Mouse (Mus musculus) hindbrain, embryonic 13.5 days (tissue): Measurements from ENCODE around the gene Zfp385b. TPM values are rescaled to one million over a fixed set of nuclear protein-coding genes. Genes with fewer than 3 reads are reported as not detected.

Experiments used
- ATAC-seq: fragments of 200-750 bp; cut with Nextera tagmentation; 2 replicates; pipeline ENCODE4 v1.8.0; 2017; ENCODE audit warnings: moderate TSS enrichment; ENCODE audit not compliant: low FRiP score
- H3K27ac ChIP-seq: fragments of 300-500 bp; sonication (generic); 2 replicates; pipeline ENCODE4 v1.5.1; 2015; ENCODE audit warnings: inconsistent platforms, mild to moderate bottlenecking, moderate library complexity
- H3K27me3 ChIP-seq: fragments of 300-500 bp; sonication (generic); 2 replicates; pipeline ENCODE4 v1.6.1; 2015; ENCODE audit warnings: mild to moderate bottlenecking, inconsistent platforms
- H3K36me3 ChIP-seq: fragments of 300-500 bp; sonication (generic); 2 replicates; pipeline ENCODE4 v1.6.1; 2015; ENCODE audit warnings: mild to moderate bottlenecking, inconsistent platforms
- H3K4me1 ChIP-seq: fragments of 300-500 bp; sonication (generic); replicated peaks from 2 replicates; pipeline ENCODE4 v1.6.1; 2015; ENCODE audit warnings: inconsistent platforms
- H3K4me2 ChIP-seq: fragments of 300-500 bp; sonication (generic); 2 replicates; pipeline ENCODE4 v1.6.1; 2015; ENCODE audit warnings: inconsistent platforms, mild to moderate bottlenecking, moderate library complexity
- H3K4me3 ChIP-seq: fragments of 300-500 bp; sonication (generic); 2 replicates; pipeline ENCODE4 v1.5.1; 2015; ENCODE audit warnings: mild to moderate bottlenecking, inconsistent platforms
- H3K9ac ChIP-seq: fragments of 300-500 bp; sonication (generic); 2 replicates; pipeline ENCODE4 v1.6.1; 2015; ENCODE audit warnings: mild to moderate bottlenecking, inconsistent platforms
- H3K9me3 ChIP-seq: fragments of 300-500 bp; sonication (generic); 2 replicates; pipeline ENCODE4 v1.6.1; 2016; ENCODE audit warnings: inconsistent platforms
- whole genome bisulfite sequencing: fragments of 180-500 bp; shearing (Covaris S2); methylation state at CpG from one replicate; pipeline ENCODE4 v1.1.7; 2015; 5-methylcytosine and 5-hydroxymethylcytosine counted together
- polyA plus RNA-seq: library from polyadenylated mRNA; unstranded; fragments of >200 nt; fragmentation: Nextera tagmentation; extraction: Ambion mirVana; gene quantifications from 2 replicates; pipeline ENCODE4 v1.2.1, GENCODE M21; 2015

Zfp385b gene
- polyA plus RNA-seq, 1 experiment from 2014 or later, result 8.1 TPM

DNA sequence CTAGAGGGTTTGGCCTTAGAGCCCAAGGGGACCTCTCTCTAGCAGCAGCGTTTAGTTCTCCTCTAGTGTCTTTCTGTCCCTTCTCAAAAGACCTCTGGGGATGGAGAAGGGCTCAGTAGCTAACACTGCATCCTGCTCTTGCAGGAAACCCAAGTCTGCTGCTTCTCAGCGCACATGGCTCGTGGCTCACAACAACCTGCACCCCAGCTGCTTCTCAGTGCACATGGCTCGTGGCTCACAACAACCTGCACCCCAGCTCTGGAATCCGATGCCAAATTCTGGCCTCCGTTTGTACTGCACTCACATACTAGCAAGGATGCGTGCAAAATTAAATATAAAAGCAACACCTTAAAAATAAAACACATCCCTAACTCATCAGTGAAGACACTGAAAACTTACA lies 92.6 kb downstream of the Zfp385b start:
- Histone ChIP-seq H3K4me2 (no peak overlapping the region), H3K4me1 (no peaks in the 10 kb centered on the region), H3K9ac (no peak overlapping the region), H3K27ac (no peak overlapping the region), H3K36me3 (no peaks in the 10 kb centered on the region), H3K27me3 (no peaks in the 10 kb centered on the region), H3K4me3 (no peak overlapping the region), H3K9me3 (no peaks in the 10 kb centered on the region)
- ATAC-seq, result no peak
- 86% methylated on average over 7 of the region's 7 CpGs for WGBS

DNA sequence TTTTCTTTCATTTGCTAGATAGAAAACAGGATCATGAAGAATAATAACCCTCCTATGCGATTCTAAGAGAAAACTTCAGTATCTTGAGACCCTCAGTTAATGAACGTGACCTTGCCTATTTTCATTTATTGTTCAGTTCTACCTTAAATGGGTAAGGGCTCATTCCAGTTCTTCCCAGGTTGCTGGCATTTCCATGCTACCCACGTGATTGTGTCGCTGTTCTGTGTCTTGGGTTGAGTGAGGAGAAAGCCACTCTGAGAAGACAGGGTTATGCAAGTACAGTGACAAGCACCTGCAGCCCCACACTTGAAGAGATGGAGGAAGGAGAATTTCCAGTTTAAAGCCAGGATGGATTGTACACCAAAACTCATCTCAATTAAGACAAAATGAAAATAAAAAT lies 98.6 kb downstream of the Zfp385b start:
- Histone ChIP-seq H3K4me1 (no peaks in the 10 kb centered on the region), H3K9me3 (no peaks in the 10 kb centered on the region), H3K9ac (no peak overlapping the region), H3K4me2 (no peak overlapping the region), H3K4me3 (no peak overlapping the region), H3K27ac (no peak overlapping the region), H3K27me3 (no peaks in the 10 kb centered on the region), H3K36me3 (no peaks in the 10 kb centered on the region)
- ATAC-seq, result no peak
- WGBS, result 90% methylated on average over 4 of the region's 4 CpGs

DNA sequence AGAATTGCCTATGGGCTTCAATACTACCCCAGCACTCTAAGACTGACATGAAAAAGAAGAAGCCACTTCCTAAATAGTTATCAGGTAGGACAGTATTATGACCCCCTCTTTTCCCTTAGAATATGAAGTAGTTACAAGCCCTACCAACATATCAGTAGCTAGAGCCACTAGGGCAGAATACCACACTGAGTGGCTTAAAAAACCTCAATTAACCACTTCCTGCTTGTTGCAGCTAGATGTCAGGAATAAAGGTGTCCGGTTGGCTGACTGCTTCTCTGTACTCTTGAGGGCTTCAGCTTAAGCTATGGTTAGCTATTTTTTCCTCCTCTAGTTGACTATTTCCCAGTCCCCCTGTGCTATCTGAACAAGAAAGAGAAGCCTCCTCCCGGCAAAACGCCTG lies 103.1 kb downstream of the Zfp385b start:
- Histone ChIP-seq H3K36me3 (no peaks in the 10 kb centered on the region), H3K4me3 (no peak overlapping the region), H3K9me3 (no peaks in the 10 kb centered on the region), H3K4me2 (no peak overlapping the region), H3K27ac (no peak overlapping the region), H3K4me1 (no peaks in the 10 kb centered on the region), H3K27me3 (no peaks in the 10 kb centered on the region), H3K9ac (no peak overlapping the region)
- no peak for ATAC-seq
- WGBS, result 96% methylated on average over 3 of the region's 3 CpGs

DNA sequence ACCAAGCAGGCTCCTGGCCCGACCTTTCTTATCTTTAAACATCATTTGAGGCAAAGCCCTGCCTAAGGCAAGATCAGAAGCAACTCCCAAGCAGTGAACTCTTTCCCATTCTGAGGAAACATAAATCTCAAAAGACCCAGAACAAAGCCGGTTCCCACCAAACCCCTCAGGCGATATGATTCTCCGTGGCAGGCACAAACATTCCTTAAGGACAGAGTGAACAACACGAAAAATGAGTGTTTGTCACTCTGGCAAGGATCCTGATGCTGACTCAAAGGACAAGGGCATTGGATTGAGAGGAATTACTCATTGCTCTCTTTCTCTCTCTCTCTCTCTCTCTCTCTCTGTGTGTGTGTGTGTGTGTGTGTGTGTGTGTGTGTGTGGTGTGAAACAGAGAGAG lies 105.6 kb downstream of the Zfp385b start:
- H3K9me3 ChIP-seq, result no peaks in the 10 kb centered on the region
- H3K36me3 ChIP-seq, result no peaks in the 10 kb centered on the region
- H3K9ac ChIP-seq, result no peak overlapping the region
- no peaks in the 10 kb centered on the region for H3K4me1 ChIP-seq
- no peaks in the 10 kb centered on the region for H3K27me3 ChIP-seq
- H3K4me2 ChIP-seq, result no peak overlapping the region
- H3K27ac ChIP-seq, result no peak overlapping the region
- no peak overlapping the region for H3K4me3 ChIP-seq
- no peak for ATAC-seq
- 69% methylated on average over 5 of the region's 5 CpGs for WGBS

DNA sequence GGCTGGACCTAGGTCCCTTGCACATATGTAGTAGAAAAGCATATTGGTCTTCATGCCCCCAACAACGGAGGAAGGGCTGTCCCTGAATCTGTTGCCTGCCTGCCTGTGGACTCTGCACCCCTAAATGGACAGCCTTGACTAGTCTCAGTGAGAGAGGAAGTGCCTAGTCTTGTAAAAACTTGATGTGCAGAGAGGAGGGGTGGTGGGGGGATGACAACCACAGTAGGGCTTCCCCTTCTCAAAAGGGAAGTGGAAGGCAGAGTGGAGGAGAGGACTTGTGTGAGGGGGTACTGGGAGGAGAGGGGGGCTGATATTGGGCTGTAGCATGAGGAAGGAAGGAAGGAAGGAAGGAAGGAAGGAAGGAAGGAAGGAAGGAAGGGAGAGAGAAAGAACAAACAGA lies 107.7 kb downstream of the Zfp385b start:
- H3K36me3 ChIP-seq, result no peaks in the 10 kb centered on the region
- H3K27me3 ChIP-seq, result no peaks in the 10 kb centered on the region
- WGBS, result 88% methylated on average over 1 of the region's 1 CpGs
- ATAC-seq, result no peak
- H3K9ac ChIP-seq, result no peak overlapping the region
- no peaks in the 10 kb centered on the region for H3K9me3 ChIP-seq
- no peak overlapping the region for H3K27ac ChIP-seq
- H3K4me3 ChIP-seq, result no peak overlapping the region
- peaks cover 3% of the 10 kb centered on the region; the same call in 1 of the 2 replicates for H3K4me1 ChIP-seq
- no peak overlapping the region for H3K4me2 ChIP-seq

DNA sequence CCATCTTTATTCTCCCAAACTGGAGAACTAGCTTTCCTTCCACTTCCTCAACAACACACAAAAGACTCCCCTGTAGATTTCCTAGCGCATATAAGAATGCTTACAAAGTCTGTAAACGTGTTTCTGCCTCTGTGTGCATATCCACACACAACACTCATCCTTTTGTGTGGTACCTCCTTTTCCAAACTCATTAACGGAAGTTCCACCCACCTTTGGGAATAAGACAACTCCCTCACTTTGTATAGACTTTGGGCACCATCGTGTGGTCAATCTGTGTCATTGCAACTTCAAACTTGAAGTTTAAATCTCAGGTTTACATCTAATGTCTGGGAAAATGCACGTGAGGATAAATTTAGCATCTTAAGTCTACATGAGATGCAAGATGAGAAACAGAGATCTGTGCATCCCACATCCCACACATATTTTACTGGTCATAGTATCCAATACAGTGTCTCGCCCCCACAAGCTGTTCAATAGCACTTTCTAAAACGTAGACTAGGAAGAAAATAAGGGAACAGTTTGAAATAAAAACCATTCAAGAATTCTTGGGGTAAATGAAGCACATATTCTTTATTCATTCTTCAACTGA lies 110.1 kb downstream of the Zfp385b start:
- ATAC-seq, result peak; percentile 72; the same call in 1 of the 2 replicates
- H3K9ac ChIP-seq, result no peak overlapping the region
- no peak overlapping the region for H3K27ac ChIP-seq
- WGBS, result 29% methylated on average over 7 of the region's 7 CpGs
- H3K9me3 ChIP-seq, result no peaks in the 10 kb centered on the region
- H3K4me1 ChIP-seq, result peaks cover 6% of the 10 kb centered on the region
- peak overlapping the region; percentile 22 for H3K4me2 ChIP-seq
- no peaks in the 10 kb centered on the region for H3K36me3 ChIP-seq
- no peaks in the 10 kb centered on the region for H3K27me3 ChIP-seq
- no peak overlapping the region for H3K4me3 ChIP-seq

DNA sequence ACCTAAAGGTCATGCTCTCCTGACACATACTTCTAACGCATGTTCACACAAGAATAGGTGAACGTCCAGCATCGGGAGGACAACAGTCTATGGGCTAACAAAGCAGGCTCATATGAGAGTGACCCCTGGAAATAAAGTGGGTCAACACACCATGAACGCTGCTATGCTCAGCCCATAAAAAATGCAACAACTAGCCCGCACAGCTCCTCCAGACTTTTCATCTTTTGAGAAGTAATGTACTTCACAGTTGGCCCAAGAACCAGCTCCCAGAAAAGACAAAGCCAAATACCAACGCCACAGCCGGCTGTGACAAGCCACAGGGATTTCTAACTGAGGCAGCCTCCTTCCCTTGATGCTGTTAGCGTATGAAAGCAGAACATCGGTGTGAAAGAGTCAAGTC lies 112.3 kb downstream of the Zfp385b start:
- Histone ChIP-seq H3K4me1 (peaks cover 9% of the 10 kb centered on the region), H3K9me3 (no peaks in the 10 kb centered on the region), H3K27ac (no peak overlapping the region), H3K9ac (no peak overlapping the region), H3K27me3 (no peaks in the 10 kb centered on the region), H3K4me3 (no peak overlapping the region), H3K36me3 (no peaks in the 10 kb centered on the region), H3K4me2 (no peak overlapping the region)
- 23% methylated on average over 9 of the region's 9 CpGs for WGBS
- ATAC-seq, result no peak

DNA sequence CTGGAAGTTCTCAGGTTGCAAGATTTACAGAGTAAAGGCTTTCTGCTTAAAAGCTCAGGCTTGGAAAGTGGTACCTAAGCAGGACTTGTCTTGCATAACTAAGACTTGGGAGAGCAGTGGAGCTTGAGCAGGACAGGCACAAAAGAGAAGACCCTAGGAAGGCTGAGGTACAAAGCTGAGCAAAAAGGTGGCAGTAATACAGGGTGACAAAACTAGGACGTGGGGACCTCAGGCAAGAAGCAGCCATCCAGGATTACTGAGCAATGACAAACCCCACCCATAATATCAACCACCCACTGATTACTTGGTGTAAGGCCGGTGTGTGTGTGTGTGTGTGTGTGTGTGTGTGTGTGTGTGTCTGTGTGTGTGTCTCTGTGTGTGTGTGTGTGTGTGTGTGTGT lies 114.0 kb downstream of the Zfp385b start:
- Histone ChIP-seq H3K27me3 (no peaks in the 10 kb centered on the region), H3K9ac (no peak overlapping the region), H3K36me3 (no peaks in the 10 kb centered on the region), H3K4me1 (peaks cover 19% of the 10 kb centered on the region), H3K4me2 (no peak overlapping the region), H3K4me3 (no peak overlapping the region), H3K27ac (no peak overlapping the region), H3K9me3 (no peaks in the 10 kb centered on the region)
- ATAC-seq, result no peak
- 76% methylated on average over 2 of the region's 2 CpGs for WGBS

DNA sequence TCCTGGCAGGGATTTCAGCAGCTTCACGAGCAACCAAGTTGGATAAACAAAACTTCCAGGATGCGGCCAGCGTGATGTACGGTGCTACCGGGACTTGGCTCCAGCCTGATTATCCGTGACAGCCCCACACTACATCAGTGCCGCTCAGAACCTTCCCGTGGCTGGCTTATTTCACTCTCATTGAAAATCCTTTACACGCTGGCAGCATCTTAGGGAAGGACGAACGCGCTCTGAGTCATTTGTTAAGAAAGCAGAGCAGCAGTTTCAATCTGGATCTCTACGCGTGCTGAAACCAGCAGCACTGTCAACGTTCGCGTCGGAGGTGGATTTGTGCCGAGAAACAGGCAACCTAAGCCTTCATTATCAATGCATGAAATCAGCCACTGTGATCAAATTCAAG lies 116.4 kb downstream of the Zfp385b start:
- Histone ChIP-seq H3K27me3 (no peaks in the 10 kb centered on the region), H3K9me3 (no peaks in the 10 kb centered on the region), H3K4me2 (peak overlapping the region; percentile 52), H3K4me1 (peaks cover 19% of the 10 kb centered on the region), H3K4me3 (peak overlapping the region; percentile 34), H3K27ac (peak overlapping the region; percentile 79), H3K36me3 (no peaks in the 10 kb centered on the region), H3K9ac (peak overlapping the region; percentile 64)
- peak; percentile 47; the same call in 1 of the 2 replicates for ATAC-seq
- 34% methylated on average over 19 of the region's 19 CpGs for WGBS

DNA sequence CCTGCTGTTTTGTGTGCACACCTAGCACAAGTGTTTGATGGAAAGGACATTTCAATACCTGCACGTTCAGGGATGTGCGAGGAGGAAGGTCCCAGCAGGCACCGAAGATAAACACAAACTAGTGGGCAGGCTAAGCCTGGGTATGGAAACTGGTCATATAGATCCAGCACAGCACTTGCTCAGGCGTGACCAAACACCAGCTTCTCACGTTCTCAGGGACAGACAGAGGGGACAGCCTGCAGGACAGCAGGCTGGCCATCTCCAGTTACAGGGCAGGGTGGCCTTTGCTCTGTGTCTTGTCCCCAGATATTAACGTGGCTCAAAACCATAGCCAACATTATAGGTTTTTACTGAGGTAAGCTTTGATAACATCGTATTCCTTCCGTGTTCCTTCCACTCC lies 128.3 kb downstream of the Zfp385b start:
- no peaks in the 10 kb centered on the region for H3K27me3 ChIP-seq
- 73% methylated on average over 8 of the region's 8 CpGs for WGBS
- no peaks in the 10 kb centered on the region for H3K9me3 ChIP-seq
- H3K27ac ChIP-seq, result no peak overlapping the region
- no peaks in the 10 kb centered on the region for H3K36me3 ChIP-seq
- no peaks in the 10 kb centered on the region for H3K4me1 ChIP-seq
- H3K4me2 ChIP-seq, result no peak overlapping the region
- no peak for ATAC-seq
- no peak overlapping the region for H3K4me3 ChIP-seq
- H3K9ac ChIP-seq, result no peak overlapping the region

DNA sequence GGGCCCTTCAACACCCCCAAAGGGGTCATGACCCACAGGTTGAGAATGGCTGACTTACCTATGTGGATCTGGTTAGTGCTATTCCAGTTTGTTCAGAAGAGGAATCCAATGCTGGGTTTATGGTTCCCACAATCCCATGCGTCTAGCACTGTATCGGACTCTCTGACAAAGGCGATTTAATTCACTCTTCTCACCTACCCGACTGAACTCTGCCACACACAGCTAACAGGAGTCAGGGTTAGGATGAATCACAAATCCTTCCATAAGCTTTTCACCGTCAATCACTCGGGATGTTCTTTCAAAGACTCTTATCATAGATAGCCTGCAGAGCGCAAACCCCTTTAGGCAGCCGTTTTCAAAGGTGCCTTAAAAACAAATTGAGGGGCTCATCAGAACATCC lies 129.1 kb downstream of the Zfp385b start:
- Histone ChIP-seq H3K9ac (no peak overlapping the region), H3K36me3 (no peaks in the 10 kb centered on the region), H3K9me3 (no peaks in the 10 kb centered on the region), H3K27me3 (no peaks in the 10 kb centered on the region), H3K4me3 (no peak overlapping the region), H3K4me1 (no peaks in the 10 kb centered on the region), H3K27ac (no peak overlapping the region), H3K4me2 (no peak overlapping the region)
- no peak for ATAC-seq
- WGBS, result 82% methylated on average over 8 of the region's 8 CpGs

DNA sequence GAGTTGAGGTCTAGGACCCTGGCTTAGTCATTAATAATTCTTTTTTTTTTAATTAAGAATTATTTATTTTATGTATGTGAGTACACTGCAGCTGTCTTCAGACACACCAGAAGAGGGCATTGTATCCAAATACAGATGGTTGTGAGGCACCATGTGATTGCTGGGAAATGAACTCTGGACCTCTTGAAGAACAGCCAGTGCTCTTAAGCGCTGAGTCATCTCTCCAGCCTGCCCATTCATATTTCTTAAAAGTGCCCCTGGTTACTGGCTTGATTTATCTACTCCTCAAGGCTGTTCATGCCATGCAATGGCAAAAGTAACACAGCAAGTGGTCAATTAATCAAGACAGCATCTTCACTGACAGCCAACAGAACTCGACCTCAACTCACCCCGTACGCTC lies 130.8 kb downstream of the Zfp385b start:
- H3K27me3 ChIP-seq, result no peaks in the 10 kb centered on the region
- no peaks in the 10 kb centered on the region for H3K4me1 ChIP-seq
- no peaks in the 10 kb centered on the region for H3K9me3 ChIP-seq
- H3K4me2 ChIP-seq, result no peak overlapping the region
- 83% methylated on average over 4 of the region's 4 CpGs for WGBS
- H3K4me3 ChIP-seq, result no peak overlapping the region
- no peak for ATAC-seq
- no peak overlapping the region for H3K9ac ChIP-seq
- H3K27ac ChIP-seq, result no peak overlapping the region
- H3K36me3 ChIP-seq, result no peaks in the 10 kb centered on the region

DNA sequence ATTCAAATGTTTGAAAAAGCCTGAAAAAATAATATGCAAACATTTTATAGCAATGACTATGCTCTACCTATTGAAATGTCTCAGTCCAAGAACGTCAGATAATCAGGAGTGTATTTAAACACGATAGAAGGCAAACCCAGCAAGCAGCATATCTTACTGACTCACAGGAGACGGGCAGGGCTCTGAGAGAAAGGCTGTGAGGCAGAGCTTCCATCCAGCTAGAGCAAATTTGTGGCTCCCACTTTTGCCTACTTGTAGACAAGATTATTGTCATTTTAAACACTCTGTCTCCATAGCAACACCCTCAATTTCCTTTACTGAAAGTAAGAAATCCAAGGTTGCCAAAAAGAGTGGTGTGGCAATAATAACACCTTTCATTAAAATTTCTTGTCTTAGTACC lies 135.4 kb downstream of the Zfp385b start:
- Histone ChIP-seq H3K27ac (no peak overlapping the region), H3K9me3 (no peaks in the 10 kb centered on the region), H3K9ac (no peak overlapping the region), H3K4me2 (no peak overlapping the region), H3K36me3 (no peaks in the 10 kb centered on the region), H3K27me3 (no peaks in the 10 kb centered on the region), H3K4me1 (peaks cover 6% of the 10 kb centered on the region), H3K4me3 (no peak overlapping the region)
- ATAC-seq, result no peak
- 87% methylated on average over 3 of the region's 3 CpGs for WGBS
